Mouse (Mus musculus): ENCODE measurements at regions not wholly inside any gene's neighbourhood (a gene's known extent, or its start where the extent isn't known, plus 50 kb on each side); places are given as distances from the start of the nearest gene placed in this dataset.
A peak's percentile ranks its signal among the peaks of the same experiment; 100 is the strongest.

GRCm38 (mm10) chrX:13347027-13347840, 66.5 kb downstream of the Ddx3x start:
- TF ChIP-seq GATA1 (IDR thresholded peaks at IDR 0.05; ENCODE audit: low read depth, low read length) (peak; percentile 93), MYB (IDR thresholded peaks at IDR 0.05; ENCODE audit: low read depth, low read length) (peak; percentile 89), CHD1 (IDR thresholded peaks at IDR 0.05; ENCODE audit: low read depth, low read length) (0 out of 2 replicates have a peak, but pooled peaks have one; percentile 41), CTCF (IDR thresholded peaks at IDR 0.05 in 2 of 3, conservative IDR thresholded peaks at IDR 0.05 in 1 of 3; ENCODE audit: control insufficient read depth in 1 of 3, insufficient read depth in 1 of 3, low read depth in 2 of 3, low read length in 3 of 3, poor library complexity in 1 of 3, severe bottlenecking in 1 of 3) (no peak), POLR2A (IDR thresholded peaks at IDR 0.05; ENCODE audit: control insufficient read depth in 1 of 2, insufficient read depth in 1 of 2, low read depth in 1 of 2, low read length in 2 of 2, poor library complexity in 1 of 2) (peak; percentile 37 to 84; a peak in 3 of 4 replicates), ZC3H11A (IDR thresholded peaks at IDR 0.05; ENCODE audit: low read depth, low read length) (no peak), RCOR1 (IDR thresholded peaks at IDR 0.05; ENCODE audit: low read depth, low read length) (peak; percentile 90), KAT2A (conservative IDR thresholded peaks at IDR 0.05; ENCODE audit: low read depth, low read length) (no peak; the same call in 1 of the 2 replicates), ZNF384 (IDR thresholded peaks at IDR 0.05; ENCODE audit: low read depth, low read length) (no peak), TAL1 (IDR thresholded peaks at IDR 0.05; ENCODE audit: low read length) (peak; percentile 34; the same call in 1 of the 2 replicates)

All from MEL (cell line).